Mouse (Mus musculus) right cerebral cortex, postnatal 10 days (tissue): ENCODE measurements around the gene Unc13b.

Experiments
- DNase-seq, 2 experiments: peaks; one replicate each; pipeline ENCODE4 v3.0.0; 2021; ENCODE audit warnings: low spot score in 2 of 2

The Unc13b gene

DNA sequence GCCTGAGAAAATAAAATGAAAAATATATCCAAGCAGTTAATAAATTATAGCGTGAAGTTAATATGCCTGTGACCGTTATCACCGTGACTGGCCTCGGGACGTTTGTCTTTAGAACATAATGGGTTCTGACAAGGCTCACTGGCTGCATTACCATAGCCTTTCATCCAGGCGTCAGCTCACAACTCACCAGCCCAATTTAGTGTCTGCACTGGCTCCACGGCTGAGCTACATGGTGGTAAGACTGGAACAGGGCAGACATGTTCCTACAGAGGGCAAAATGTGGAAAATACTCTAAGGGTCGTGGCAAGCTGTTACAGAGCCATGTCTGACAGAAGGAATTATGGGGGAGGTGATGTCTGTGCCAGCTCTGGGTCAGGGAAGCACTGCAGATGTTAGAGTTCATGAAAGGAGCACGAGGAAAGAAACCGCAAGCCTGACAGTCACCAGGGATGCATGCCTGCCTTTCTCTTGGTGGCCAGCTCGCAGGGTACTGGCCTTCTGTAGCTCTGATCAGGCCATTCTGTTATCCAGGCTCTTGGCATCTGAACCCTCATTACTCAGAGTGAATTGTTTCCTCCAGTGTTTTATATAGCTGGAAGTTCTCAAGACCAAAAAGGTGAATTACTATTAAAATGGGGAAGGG is 251.1 kb downstream of the Unc13b start:
- DNase-seq = no peak
